Mouse (Mus musculus): ENCODE measurements around the gene 4921511C20Rik. TPM values are rescaled to one million over a fixed set of nuclear protein-coding genes. Genes with fewer than 3 reads are reported as not detected.

4921511C20Rik gene
- polyA plus RNA-seq (2015; fragmentation: Nextera tagmentation; extraction: Ambion mirVana) = not detected in 2 replicates

DNA sequence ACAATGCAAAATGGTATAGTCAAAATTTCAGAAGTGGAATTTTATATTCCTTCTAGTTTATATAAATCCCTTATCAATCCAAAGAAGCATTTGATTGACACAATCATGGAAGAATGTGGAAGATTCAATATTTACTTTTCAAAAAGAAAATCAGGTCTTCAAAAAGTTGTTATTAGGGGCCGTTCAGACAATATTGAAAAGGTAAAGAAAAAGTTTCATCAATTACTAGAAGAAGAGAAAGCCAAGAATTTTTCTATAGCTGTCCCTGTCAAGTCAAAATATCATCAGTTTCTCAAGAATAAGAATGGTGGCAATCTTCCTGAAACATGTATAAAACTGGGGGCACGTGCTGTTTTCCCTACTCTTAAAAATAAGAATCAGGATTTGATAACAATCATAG is at the start of gene 4921511C20Rik:
Gene 4921511C20Rik (plus strand): TSS at position 301 of the 400 bp plus-strand sequence.
- Histone ChIP-seq H3K27me3 (ENCODE audit: control insufficient read depth, insufficient read depth, low read length) (no peaks in the 10 kb centered on the region), H3K9me3 (replicated peaks; ENCODE audit: control insufficient read depth, low read length) (no peaks in the 10 kb centered on the region), H3K27ac (ENCODE audit: low read length) (no peak within 1 kb of the TSS), H3K4me1 (ENCODE audit: control insufficient read depth, insufficient read depth, low read length) (no peaks in the 10 kb centered on the region), H3K4me2 (ENCODE audit: low read depth, low read length) (no peak within 1 kb of the TSS), H3K36me3 (ENCODE audit: control insufficient read depth, insufficient read depth) (no peaks in the 10 kb centered on the region), H3K9ac (ENCODE audit: low read length) (no peak within 1 kb of the TSS), H3K4me3 (ENCODE audit: low read length) (no peak within 1 kb of the TSS)
- WGBS = 70% methylated on average over 2 of the region's 2 CpGs
- ATAC-seq (replicated peaks; ENCODE audit: extremely low read depth, insufficient read depth, low FRiP score) = no peak
